Mouse (Mus musculus) heart, embryonic 15.5 days (tissue): ENCODE measurements at regions not wholly inside any gene's neighbourhood (a gene's known extent, or its start where the extent isn't known, plus 50 kb on each side); places are given as distances from the start of the nearest gene placed in this dataset.

ENCODE experiments used
- ATAC-seq: fragments of 200-750 bp; cut with Nextera tagmentation; replicated peaks from 2 replicates; pipeline ENCODE4 v1.8.0; 2017; ENCODE audit warnings: low read depth, moderate TSS enrichment; ENCODE audit not compliant: insufficient number of reproducible peaks, insufficient read depth, low FRiP score
- H3K27ac ChIP-seq: fragments of 300-500 bp; sonication (generic); 2 replicates; pipeline ENCODE4 v1.5.1; 2015; ENCODE audit warnings: mild to moderate bottlenecking, inconsistent platforms
- H3K27me3 ChIP-seq: fragments of 300-500 bp; sonication (generic); 2 replicates; pipeline ENCODE4 v1.6.1; 2015; ENCODE audit warnings: inconsistent platforms
- H3K36me3 ChIP-seq: fragments of 300-500 bp; sonication (generic); 2 replicates; pipeline ENCODE4 v1.6.1; 2015; ENCODE audit warnings: mild to moderate bottlenecking, inconsistent platforms
- H3K4me1 ChIP-seq: fragments of 300-500 bp; sonication (generic); replicated peaks from 2 replicates; pipeline ENCODE4 v1.6.1; 2015; ENCODE audit warnings: inconsistent platforms
- H3K4me2 ChIP-seq: fragments of 300-500 bp; sonication (generic); 2 replicates; pipeline ENCODE4 v1.6.1; 2015; ENCODE audit warnings: inconsistent platforms, mild to moderate bottlenecking, moderate library complexity
- H3K4me3 ChIP-seq: fragments of 300-500 bp; sonication (generic); 2 replicates; pipeline ENCODE4 v1.5.1; 2015; ENCODE audit warnings: mild to moderate bottlenecking, inconsistent platforms
- H3K9ac ChIP-seq: fragments of 300-500 bp; sonication (generic); 2 replicates; pipeline ENCODE4 v1.6.1; 2015; ENCODE audit warnings: mild to moderate bottlenecking, inconsistent platforms
- H3K9me3 ChIP-seq: fragments of 300-500 bp; sonication (generic); replicated peaks from 2 replicates; pipeline ENCODE4 v1.6.1; 2016; ENCODE audit warnings: inconsistent platforms
- WGBS: fragments of 180-500 bp; shearing (Covaris S2); methylation state at CpG from one replicate; pipeline ENCODE4 v1.1.7; 2015; ENCODE audit warnings: mixed read lengths; 5-methylcytosine and 5-hydroxymethylcytosine counted together

DNA sequence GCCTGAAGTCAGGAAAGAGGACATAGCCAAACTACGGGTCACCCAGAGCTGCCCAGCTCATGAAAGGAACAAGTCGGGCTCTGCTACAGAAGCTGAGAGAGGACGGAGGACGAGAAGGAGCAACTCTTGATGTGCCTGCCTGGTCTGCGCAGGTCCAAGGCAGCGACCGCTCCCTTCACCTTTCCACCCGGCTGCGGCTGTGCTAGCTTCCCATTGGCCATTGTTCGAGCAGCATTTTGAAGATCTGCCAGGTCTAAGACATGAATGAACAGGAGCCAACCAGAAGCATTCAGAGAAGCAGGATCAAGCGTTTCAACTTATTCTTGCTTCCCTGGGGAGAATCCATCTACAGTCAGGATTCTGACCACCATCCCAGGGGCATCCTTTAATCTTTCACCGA is 113.3 kb upstream of the Wnt4 start:
- 65% methylated on average over 12 of the region's 12 CpGs for WGBS
- H3K9me3 ChIP-seq = no peaks in the 10 kb centered on the region
- no peak overlapping the region for H3K4me3 ChIP-seq
- no peak for ATAC-seq
- H3K27me3 ChIP-seq = peaks cover 43% of the 10 kb centered on the region
- no peaks in the 10 kb centered on the region for H3K36me3 ChIP-seq
- peaks cover 6% of the 10 kb centered on the region; the same call in 1 of the 2 replicates for H3K4me1 ChIP-seq
- H3K27ac ChIP-seq = no peak overlapping the region
- H3K9ac ChIP-seq = no peak overlapping the region
- no peak overlapping the region for H3K4me2 ChIP-seq

- Histone ChIP-seq H3K9me3 (no peaks in the 10 kb centered on the region), H3K9ac (no peak overlapping the region), H3K27ac (no peak overlapping the region), H3K4me3 (no peak overlapping the region), H3K4me2 (no peak overlapping the region), H3K27me3 (peaks cover 45% of the 10 kb centered on the region), H3K4me1 (peaks cover 6% of the 10 kb centered on the region; the same call in 1 of the 2 replicates), H3K36me3 (no peaks in the 10 kb centered on the region)
- WGBS = 78% methylated on average over 7 of the region's 7 CpGs
- ATAC-seq = no peak
Observed at GRCm38 (mm10) chr4:137160526-137160925, 111.9 kb upstream of the Zbtb40 start.

DNA sequence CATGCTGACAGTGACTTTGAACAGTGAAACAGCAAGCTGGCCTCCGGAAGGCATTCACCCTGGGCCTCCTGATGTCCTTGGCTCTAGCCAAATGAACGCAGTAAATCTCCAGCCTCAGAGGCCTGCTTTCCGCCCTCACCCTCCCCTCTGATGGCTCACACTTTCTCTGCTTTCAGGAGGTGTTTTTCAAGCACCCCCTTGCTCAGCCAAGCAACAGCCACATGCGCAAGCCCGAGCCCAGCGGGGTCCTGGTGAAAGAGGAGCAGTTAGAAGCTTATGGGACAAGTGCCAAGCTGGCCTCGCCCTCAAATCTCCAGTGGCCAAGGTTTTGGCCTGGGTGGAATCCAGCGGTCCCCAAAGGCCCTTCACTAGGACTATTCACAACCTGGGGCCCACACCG is 109.6 kb upstream of the Zbtb40 start:
- H3K9me3 ChIP-seq = no peaks in the 10 kb centered on the region
- H3K9ac ChIP-seq = no peak overlapping the region
- no peak overlapping the region for H3K4me3 ChIP-seq
- peaks cover 23% of the 10 kb centered on the region; the same call in 1 of the 2 replicates for H3K27me3 ChIP-seq
- no peak overlapping the region for H3K4me2 ChIP-seq
- WGBS = 70% methylated on average over 9 of the region's 9 CpGs
- no peak for ATAC-seq
- no peaks in the 10 kb centered on the region for H3K4me1 ChIP-seq
- H3K36me3 ChIP-seq = no peaks in the 10 kb centered on the region
- H3K27ac ChIP-seq = no peak overlapping the region

DNA sequence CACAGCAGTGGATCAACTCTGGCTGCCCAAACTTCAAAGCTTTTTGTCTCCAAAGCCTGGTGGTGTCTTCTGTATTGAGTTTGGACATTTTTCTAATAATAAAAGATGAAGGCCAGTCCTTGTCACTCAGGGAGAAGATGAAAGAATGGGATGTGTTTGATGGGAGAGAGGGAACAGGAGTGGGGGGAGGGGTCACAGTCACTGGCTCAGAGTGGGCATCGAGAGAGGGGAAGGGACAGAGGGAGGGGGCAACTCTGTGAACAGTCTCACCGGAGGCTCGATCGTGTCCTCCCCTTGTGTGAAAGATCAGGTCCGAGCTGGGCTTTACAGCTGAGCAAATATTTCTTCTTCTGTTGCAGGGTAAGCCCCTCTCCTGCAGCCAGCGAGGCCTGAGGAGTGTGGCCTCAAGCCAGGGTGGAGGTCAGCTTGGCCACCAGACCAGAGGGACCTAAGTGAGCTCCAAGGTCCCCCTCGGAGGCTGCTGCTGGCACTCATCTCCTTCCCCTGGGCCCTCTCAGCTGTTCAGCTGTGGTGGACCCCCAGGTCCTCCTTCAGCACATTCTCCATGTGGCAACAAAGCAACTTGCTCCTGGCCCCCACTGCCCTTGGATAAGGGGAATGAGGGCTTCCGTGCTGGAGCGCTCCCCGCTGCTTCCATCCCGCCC is 108.0 kb upstream of the Zbtb40 start:
- WGBS = 65% methylated on average over 11 of the region's 11 CpGs
- Histone ChIP-seq H3K9me3 (no peaks in the 10 kb centered on the region), H3K9ac (no peak overlapping the region), H3K36me3 (no peaks in the 10 kb centered on the region), H3K4me2 (no peak overlapping the region), H3K27ac (no peak overlapping the region), H3K27me3 (peaks cover 17% of the 10 kb centered on the region; the same call in 1 of the 2 replicates), H3K4me1 (no peaks in the 10 kb centered on the region), H3K4me3 (no peak overlapping the region)
- ATAC-seq = no peak

- WGBS = 87% methylated on average over 4 of the region's 4 CpGs
- Histone ChIP-seq H3K4me1 (no peaks in the 10 kb centered on the region), H3K9me3 (no peaks in the 10 kb centered on the region), H3K36me3 (no peaks in the 10 kb centered on the region), H3K9ac (no peak overlapping the region), H3K27me3 (no peaks in the 10 kb centered on the region), H3K4me3 (no peak overlapping the region), H3K4me2 (no peak overlapping the region), H3K27ac (no peak overlapping the region)
- ATAC-seq = no peak
Observed at GRCm38 (mm10) chr4:137148756-137149155, 100.2 kb upstream of the Zbtb40 start.

- WGBS = 69% methylated on average over 13 of the region's 13 CpGs
- H3K9ac ChIP-seq = no peak overlapping the region
- H3K9me3 ChIP-seq = no peaks in the 10 kb centered on the region
- H3K27me3 ChIP-seq = no peaks in the 10 kb centered on the region
- no peaks in the 10 kb centered on the region for H3K36me3 ChIP-seq
- no peak for ATAC-seq
- no peaks in the 10 kb centered on the region for H3K4me1 ChIP-seq
- no peak overlapping the region for H3K4me2 ChIP-seq
- no peak overlapping the region for H3K27ac ChIP-seq
- H3K4me3 ChIP-seq = no peak overlapping the region
Observed at GRCm38 (mm10) chr4:137147795-137148194, 99.2 kb upstream of the Zbtb40 start.

DNA sequence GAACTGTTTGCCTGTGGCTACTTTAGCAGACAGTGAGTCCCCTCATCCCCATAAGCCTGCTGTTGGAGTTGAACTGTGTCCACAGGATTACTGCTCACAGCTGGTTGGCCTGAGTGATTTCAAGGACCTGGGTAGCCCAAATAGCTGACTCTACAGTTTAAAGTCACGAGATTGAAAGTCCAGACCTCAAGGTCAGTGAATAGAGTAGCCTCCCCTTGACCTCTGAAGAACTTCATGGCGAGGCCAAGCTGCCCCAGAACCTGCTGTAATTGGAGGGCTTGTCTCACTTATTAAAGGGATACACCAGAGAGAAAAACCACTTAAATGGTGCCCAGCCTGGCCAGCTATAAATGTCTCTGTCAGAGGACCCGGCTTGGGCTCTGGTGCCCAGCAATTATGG is 97.7 kb upstream of the Zbtb40 start:
- Histone ChIP-seq H3K9me3 (no peaks in the 10 kb centered on the region), H3K36me3 (no peaks in the 10 kb centered on the region), H3K27me3 (0 out of 2 replicates have a peak, but pooled peaks cover under 1% of the 10 kb centered on the region), H3K4me1 (no peaks in the 10 kb centered on the region), H3K4me2 (no peak overlapping the region), H3K4me3 (no peak overlapping the region), H3K27ac (no peak overlapping the region), H3K9ac (no peak overlapping the region)
- WGBS = 60% methylated on average over 3 of the region's 3 CpGs
- ATAC-seq = no peak

DNA sequence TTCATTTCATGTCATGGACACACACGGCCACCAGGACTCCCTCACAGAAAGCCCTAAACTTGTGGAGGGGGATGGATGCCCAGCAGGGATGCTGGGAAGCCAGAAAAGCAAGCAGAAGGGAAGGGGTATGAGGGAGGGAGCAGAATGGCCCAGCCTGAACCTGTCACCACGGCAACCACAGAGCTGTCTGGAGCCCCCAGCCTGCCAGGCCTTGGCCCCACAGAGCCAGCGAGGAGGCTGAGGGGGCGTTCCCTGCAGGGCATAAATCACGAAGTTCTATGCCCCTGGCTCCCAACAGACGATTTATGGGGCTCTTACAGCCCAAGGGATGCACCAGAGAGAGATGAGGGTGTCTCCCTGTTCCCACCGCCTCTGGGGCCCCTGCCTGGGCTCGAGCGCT is 93.7 kb upstream of the Zbtb40 start:
- no peak overlapping the region for H3K4me3 ChIP-seq
- H3K27ac ChIP-seq = no peak overlapping the region
- H3K9ac ChIP-seq = no peak overlapping the region
- H3K9me3 ChIP-seq = no peaks in the 10 kb centered on the region
- no peak overlapping the region for H3K4me2 ChIP-seq
- whole genome bisulfite sequencing = 47% methylated on average over 9 of the region's 9 CpGs
- H3K4me1 ChIP-seq = no peaks in the 10 kb centered on the region
- peaks cover 14% of the 10 kb centered on the region; the same call in 1 of the 2 replicates for H3K27me3 ChIP-seq
- H3K36me3 ChIP-seq = no peaks in the 10 kb centered on the region
- no peak for ATAC-seq

GRCm38 (mm10) chr4:137139051-137139705 is 90.6 kb upstream of the Zbtb40 start:
- Histone ChIP-seq H3K9me3 (no peaks in the 10 kb centered on the region), H3K4me2 (no peak overlapping the region), H3K27me3 (peaks cover 20% of the 10 kb centered on the region), H3K4me1 (no peaks in the 10 kb centered on the region; the same call in 1 of the 2 replicates), H3K36me3 (no peaks in the 10 kb centered on the region), H3K27ac (no peak overlapping the region), H3K4me3 (no peak overlapping the region), H3K9ac (no peak overlapping the region)
- 52% methylated on average over 17 of the region's 17 CpGs for WGBS
- no peak for ATAC-seq

DNA sequence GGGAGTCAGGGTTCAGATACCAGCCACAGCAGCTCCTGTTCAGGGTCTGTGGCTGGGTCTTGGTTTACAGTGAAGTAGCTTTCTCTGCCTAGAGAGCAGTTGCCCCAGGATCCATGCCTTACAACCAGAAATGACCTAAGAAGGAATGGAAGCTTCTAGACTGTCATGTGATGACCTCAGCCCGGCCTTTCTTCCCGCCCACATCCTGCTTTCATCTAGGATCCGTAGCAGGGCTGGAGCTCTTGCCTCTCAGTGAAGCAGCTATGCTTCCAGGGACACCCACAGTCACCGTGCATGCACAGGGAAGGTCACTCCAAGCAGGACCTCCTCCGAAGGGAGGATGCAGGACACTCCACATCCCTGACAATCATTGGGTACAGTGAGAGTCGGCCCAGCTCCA is 89.5 kb upstream of the Zbtb40 start:
- 59% methylated on average over 6 of the region's 6 CpGs for WGBS

GRCm38 (mm10) chr4:137136313-137136712 is 87.7 kb upstream of the Zbtb40 start:
- no peak overlapping the region for H3K27ac ChIP-seq

More for the DNA sequence above, 89.5 kb upstream of the Zbtb40 start:
- H3K9ac ChIP-seq = no peak overlapping the region
- peaks cover 20% of the 10 kb centered on the region for H3K27me3 ChIP-seq
- H3K4me1 ChIP-seq = peaks cover 8% of the 10 kb centered on the region; the same call in 1 of the 2 replicates
- H3K4me2 ChIP-seq = no peak overlapping the region
- no peaks in the 10 kb centered on the region for H3K36me3 ChIP-seq
- no peak overlapping the region for H3K27ac ChIP-seq
- ATAC-seq = no peak
- H3K4me3 ChIP-seq = no peak overlapping the region
- H3K9me3 ChIP-seq = no peaks in the 10 kb centered on the region

GRCm38 (mm10) chr4:137135792-137136191 is 87.2 kb upstream of the Zbtb40 start:
- H3K4me3 ChIP-seq = no peak overlapping the region
- no peak overlapping the region for H3K4me2 ChIP-seq
- peaks cover 31% of the 10 kb centered on the region for H3K27me3 ChIP-seq
- 63% methylated on average over 8 of the region's 8 CpGs for WGBS
- no peaks in the 10 kb centered on the region for H3K9me3 ChIP-seq
- no peaks in the 10 kb centered on the region for H3K36me3 ChIP-seq
- H3K9ac ChIP-seq = no peak overlapping the region
- peaks cover 8% of the 10 kb centered on the region; the same call in 1 of the 2 replicates for H3K4me1 ChIP-seq
- no peak for ATAC-seq
- no peak overlapping the region for H3K27ac ChIP-seq

More at GRCm38 (mm10) chr4:137136313-137136712, 87.7 kb upstream of the Zbtb40 start:
- Histone ChIP-seq H3K9ac (no peak overlapping the region), H3K4me2 (no peak overlapping the region), H3K4me1 (peaks cover 8% of the 10 kb centered on the region; the same call in 1 of the 2 replicates), H3K9me3 (no peaks in the 10 kb centered on the region), H3K27me3 (peaks cover 34% of the 10 kb centered on the region), H3K36me3 (no peaks in the 10 kb centered on the region), H3K4me3 (no peak overlapping the region)
- WGBS = 70% methylated on average over 4 of the region's 4 CpGs
- no peak for ATAC-seq
